Mouse (Mus musculus) urinary bladder, postnatal 14 days (tissue): ENCODE results near the gene B3gntl1.
"Not testable (repeated sequence)": the region's sequence is repeated elsewhere in the genome, so short reads cannot be mapped to it uniquely, and the experiment has no call there.

ENCODE experiments used
- DNase-seq: peaks from one replicate; pipeline ENCODE4 v3.0.0; 2021; ENCODE audit warnings: low spot score

The B3gntl1 gene

GRCm38 (mm10) chr11:121685491-121686001 is 12.6 kb upstream of the B3gntl1 start:
- no peak for DNase-seq

- no peak for DNase-seq
Observed at GRCm38 (mm10) chr11:121683243-121683642, 10.3 kb upstream of the B3gntl1 start.

- DNase-seq: no peak
Observed at GRCm38 (mm10) chr11:121680750-121681149, 7.8 kb upstream of the B3gntl1 start.

- no peak for DNase-seq
Observed at GRCm38 (mm10) chr11:121679581-121679980, 6.6 kb upstream of the B3gntl1 start.

GRCm38 (mm10) chr11:121676836-121677235 is 3.9 kb upstream of the B3gntl1 start:
- DNase-seq: no peak

GRCm38 (mm10) chr11:121673629-121674028 is 676 bp upstream of the B3gntl1 start:
- no peak for DNase-seq

GRCm38 (mm10) chr11:121672312-121672989 is 502 bp downstream of the B3gntl1 start:
- DNase-seq: no peak

- no peak for DNase-seq
Observed at GRCm38 (mm10) chr11:121670926-121671325, 2.0 kb downstream of the B3gntl1 start.

- DNase-seq: no peak
Observed at GRCm38 (mm10) chr11:121668776-121669175, 4.2 kb downstream of the B3gntl1 start.

- no peak for DNase-seq
Observed at GRCm38 (mm10) chr11:121667541-121667940, 5.4 kb downstream of the B3gntl1 start.

- no peak for DNase-seq
Observed at GRCm38 (mm10) chr11:121661116-121661515, 11.8 kb downstream of the B3gntl1 start.

- DNase-seq: not testable (repeated sequence)
Observed at GRCm38 (mm10) chr11:121660604-121661003, 12.3 kb downstream of the B3gntl1 start.

GRCm38 (mm10) chr11:121658151-121658550 is 14.8 kb downstream of the B3gntl1 start:
- DNase-seq: no peak

- no peak for DNase-seq
Observed at GRCm38 (mm10) chr11:121655807-121656511, 17.0 kb downstream of the B3gntl1 start.

- DNase-seq: no peak
Observed at GRCm38 (mm10) chr11:121655166-121655806, 17.7 kb downstream of the B3gntl1 start.

- DNase-seq: no peak
Observed at GRCm38 (mm10) chr11:121654406-121654945, 18.5 kb downstream of the B3gntl1 start.

GRCm38 (mm10) chr11:121653631-121654030 is 19.3 kb downstream of the B3gntl1 start:
- no peak for DNase-seq

GRCm38 (mm10) chr11:121652547-121653305 is 20.2 kb downstream of the B3gntl1 start:
- peak; percentile 83 for DNase-seq

- DNase-seq: peak; percentile 43
Observed at GRCm38 (mm10) chr11:121651983-121652382, 21.0 kb downstream of the B3gntl1 start.

- DNase-seq: no peak
Observed at GRCm38 (mm10) chr11:121651556-121651955, 21.4 kb downstream of the B3gntl1 start.

- no peak for DNase-seq
Observed at GRCm38 (mm10) chr11:121650668-121651067, 22.3 kb downstream of the B3gntl1 start.

- peak; percentile 53 for DNase-seq
Observed at GRCm38 (mm10) chr11:121649900-121650299, 23.1 kb downstream of the B3gntl1 start.
